Mouse (Mus musculus) lung, adult 2 months (tissue): ENCODE results near the gene Gm11060.

Experiments
- CTCF ChIP-seq: fragments of 200-500 bp; IDR thresholded peaks from 2 replicates; pipeline ENCODE4 v1.5.1; 2011; ENCODE audit warnings: mild to moderate bottlenecking, low read length, control low read depth; ENCODE audit not compliant: insufficient read depth
- POLR2A ChIP-seq: fragments of 200-500 bp; IDR thresholded peaks from 2 replicates; pipeline ENCODE4 v1.6.1; 2011; ENCODE audit warnings: low read depth, mild to moderate bottlenecking, control low read depth, low read length, borderline replicate concordance; ENCODE audit errors: extremely low read depth

DNA sequence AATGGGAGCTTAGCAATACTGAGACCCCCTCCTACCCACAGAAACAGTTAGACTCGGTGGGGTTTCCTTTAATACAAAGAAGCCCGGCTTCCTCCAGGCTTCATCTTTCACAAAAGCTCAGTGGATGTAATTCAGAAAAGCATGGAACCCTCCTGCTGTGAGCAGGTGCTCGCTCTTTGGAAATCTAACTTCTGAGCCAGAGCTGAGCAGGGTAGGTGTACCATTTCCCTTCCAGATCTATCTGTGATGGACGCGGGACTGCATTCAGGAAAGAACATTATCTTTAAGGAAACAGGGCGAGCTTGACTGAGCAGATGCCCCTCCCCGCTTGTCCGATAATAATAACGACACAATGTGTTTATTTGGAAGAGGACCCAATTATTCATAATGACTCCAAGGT lies 22.3 kb downstream of the Gm11060 start:
- TF ChIP-seq CTCF (no peak), POLR2A (no peak)
